Mouse (Mus musculus): ENCODE results near the gene Col13a1. TPM values are rescaled to one million over a fixed set of nuclear protein-coding genes. Genes with fewer than 3 reads are reported as not detected.
A peak's percentile ranks its signal among the peaks of the same experiment; 100 is the strongest.

Gene Col13a1
- 1 to 10 TPM; 3.4 to 7.2 TPM for total RNA-seq (2021)
- long read RNA-seq, experiment 1, partial matches to known transcripts: 2 of 9 reads
- long read RNA-seq, experiment 1, other reads (novel, unspliced or antisense): 7 of 9 reads
- long read RNA-seq, experiment 2, partial matches to known transcripts: 0 of 2 reads
- long read RNA-seq, experiment 2, other reads (novel, unspliced or antisense): 2 of 2 reads

GRCm38 (mm10) chr10:61978866-61979340 is at the start of gene Col13a1:
Gene Col13a1 (minus strand): TSS chr10:61979108.
- peak; percentile 44 for DNase-seq

DNA sequence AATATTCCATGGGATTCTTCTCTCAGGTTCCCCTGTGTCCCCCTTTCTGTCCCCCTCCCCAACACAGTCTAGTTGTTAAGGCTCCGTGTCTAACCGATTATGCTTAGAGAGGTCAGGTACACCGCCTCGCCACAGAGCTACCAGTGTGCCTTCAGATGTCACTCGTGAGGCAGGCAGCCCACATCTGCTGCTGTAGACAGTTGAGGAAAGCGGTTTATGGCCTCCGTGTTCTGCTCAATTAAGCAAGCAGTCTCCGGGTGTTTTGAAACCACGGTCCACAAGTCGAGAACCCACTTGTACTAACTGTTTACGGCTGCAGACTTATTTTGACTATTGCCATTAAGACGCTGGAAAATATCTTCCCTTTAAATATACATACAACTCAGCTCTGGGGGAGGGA is 48.8 kb upstream of the Col13a1 start:
- no peak for DNase-seq

DNA sequence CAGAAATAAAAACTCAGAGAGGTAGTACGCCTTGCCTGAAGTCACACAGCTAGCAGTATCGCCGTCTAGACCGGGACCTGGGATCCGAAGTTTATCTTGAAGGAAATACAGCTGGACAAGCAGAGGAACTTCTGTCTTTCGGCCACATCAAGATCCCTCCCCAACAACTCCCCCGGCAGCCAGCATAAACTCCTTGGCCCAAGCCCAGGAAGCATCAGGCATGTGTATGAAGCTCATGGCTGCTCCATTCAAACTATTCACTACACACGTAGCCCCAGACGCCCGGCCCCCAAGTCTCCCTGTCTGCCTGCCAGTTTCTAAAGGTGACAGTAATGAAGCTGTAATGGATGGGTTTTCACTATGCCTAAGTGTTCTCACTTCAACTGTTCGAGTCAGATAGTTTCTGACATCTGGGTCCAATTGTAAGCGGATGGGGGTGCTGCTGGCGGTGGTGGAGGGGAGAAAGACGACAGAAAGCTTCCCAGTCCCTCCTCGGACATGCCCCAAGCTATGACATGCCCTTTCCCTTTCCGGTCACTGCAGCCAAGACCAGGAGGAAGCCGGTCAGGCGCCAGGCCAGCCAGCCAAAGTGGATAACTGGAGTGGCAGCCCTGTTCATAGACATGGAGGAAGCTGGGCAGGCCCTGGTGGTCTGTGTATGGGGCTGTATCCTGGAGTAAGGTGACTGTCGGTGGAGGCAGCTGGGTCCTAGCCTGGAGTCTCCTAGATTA is 45.1 kb upstream of the Col13a1 start:
- DNase-seq: peak; percentile 38

DNA sequence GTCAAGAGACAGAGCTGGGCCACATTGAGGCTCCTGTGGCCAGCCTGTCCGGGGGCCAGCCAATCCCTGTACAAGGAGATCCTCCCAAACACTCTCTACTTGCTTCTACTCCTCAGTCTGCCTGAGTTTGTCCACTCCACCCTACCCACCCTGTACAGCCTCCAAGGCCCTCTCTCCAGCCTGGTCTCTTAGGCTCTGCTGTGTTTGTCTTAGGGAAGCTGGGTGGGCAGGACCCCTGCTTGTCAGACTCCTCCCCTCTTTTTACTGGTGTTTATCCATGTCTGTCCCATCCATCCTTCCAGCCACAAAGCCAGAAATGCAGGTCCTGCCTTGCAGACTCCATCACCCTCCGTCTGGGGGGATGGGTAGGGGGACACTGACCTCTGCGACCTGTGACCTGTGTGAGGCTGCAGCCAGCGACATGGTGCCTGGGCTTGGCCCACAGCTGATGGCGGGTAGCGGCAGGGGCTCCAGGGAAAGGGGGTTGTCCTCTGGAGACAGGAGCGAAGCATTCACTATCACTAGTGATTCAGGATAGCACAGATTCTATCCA is 41.2 kb upstream of the Col13a1 start:
- DNase-seq: no peak

DNA sequence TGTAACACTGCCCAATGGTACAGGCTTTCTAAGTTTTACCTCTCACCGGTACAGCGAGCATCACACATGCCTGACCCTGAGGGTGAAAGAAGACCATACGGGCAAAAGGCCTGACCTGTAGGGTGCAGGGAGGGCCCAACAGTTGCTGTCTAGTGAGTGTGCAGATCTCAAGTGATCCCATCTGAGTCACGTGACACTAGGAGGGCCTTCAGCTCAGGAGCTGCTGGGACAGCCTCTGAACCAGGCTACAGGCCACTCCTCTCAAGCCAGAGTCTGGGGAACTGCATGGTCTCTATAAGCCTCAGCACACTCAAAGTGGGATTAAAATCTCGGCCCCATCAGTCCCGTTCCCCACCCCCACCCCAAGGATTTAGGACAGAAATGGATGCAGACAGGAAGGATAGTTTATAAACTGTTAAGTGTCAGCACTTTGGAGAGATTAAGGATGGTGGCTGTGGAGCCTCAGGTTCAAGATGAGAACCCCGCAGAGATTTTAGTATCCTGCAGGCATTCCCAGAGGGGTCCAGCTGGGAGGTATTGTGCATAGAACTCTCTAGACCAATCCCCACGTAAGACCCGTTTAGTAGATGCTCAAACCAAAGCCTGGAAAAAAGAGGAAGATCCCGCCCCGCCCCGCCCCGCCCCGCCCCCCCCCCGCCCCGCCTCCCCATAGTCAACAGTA is 40.6 kb upstream of the Col13a1 start:
- DNase-seq: no peak

- DNase-seq: peak; percentile 9
Observed at GRCm38 (mm10) chr10:62016947-62017346, 38.0 kb upstream of the Col13a1 start.

DNA sequence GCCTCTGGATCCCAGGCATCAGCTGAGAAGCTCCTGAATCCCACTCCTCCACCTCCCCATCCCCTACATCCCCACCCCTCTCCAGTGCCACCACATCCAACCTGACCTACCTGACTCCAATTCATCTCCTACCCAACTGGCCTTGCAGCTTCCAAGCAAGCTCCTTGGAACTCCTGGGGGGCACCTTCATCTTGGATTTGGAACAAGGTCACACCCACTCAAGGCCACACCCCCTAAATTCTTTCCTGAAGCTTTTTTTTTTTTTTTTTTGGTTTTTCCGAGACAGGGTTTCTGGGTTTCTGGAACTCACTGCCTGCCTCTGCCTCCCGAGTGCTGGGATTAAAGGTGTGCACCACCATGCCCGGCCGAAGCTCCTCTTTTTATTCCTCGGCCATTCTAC is 34.3 kb upstream of the Col13a1 start:
- no peak for DNase-seq

DNA sequence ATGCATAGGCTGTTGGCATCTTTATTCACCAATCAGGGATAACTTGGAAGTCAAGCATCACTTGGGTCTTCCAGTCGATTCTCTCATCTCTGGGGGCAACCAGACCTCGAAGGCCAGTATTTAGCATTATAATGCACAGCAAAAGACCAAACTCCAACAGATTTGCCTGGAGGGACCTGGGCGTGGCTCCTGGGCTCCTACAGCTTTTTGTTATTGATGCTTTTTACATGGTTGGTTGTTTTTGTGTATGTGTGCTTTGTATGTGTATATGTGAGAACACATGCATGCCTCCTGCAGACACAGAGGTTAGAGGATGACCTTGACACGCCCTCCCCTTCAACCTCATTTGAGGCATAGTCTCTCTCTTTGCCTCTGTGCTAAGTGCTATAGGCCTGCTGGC is 33.5 kb upstream of the Col13a1 start:
- no peak for DNase-seq

GRCm38 (mm10) chr10:62009981-62010500 is 31.1 kb upstream of the Col13a1 start:
- DNase-seq: no peak

- no peak for DNase-seq
Observed at GRCm38 (mm10) chr10:62007958-62008357, 29.1 kb upstream of the Col13a1 start.

GRCm38 (mm10) chr10:62006371-62006770 is 27.5 kb upstream of the Col13a1 start:
- no peak for DNase-seq

GRCm38 (mm10) chr10:62000216-62000615 is 21.3 kb upstream of the Col13a1 start:
- DNase-seq: no peak

GRCm38 (mm10) chr10:61999766-62000165 is 20.9 kb upstream of the Col13a1 start:
- no peak for DNase-seq

DNA sequence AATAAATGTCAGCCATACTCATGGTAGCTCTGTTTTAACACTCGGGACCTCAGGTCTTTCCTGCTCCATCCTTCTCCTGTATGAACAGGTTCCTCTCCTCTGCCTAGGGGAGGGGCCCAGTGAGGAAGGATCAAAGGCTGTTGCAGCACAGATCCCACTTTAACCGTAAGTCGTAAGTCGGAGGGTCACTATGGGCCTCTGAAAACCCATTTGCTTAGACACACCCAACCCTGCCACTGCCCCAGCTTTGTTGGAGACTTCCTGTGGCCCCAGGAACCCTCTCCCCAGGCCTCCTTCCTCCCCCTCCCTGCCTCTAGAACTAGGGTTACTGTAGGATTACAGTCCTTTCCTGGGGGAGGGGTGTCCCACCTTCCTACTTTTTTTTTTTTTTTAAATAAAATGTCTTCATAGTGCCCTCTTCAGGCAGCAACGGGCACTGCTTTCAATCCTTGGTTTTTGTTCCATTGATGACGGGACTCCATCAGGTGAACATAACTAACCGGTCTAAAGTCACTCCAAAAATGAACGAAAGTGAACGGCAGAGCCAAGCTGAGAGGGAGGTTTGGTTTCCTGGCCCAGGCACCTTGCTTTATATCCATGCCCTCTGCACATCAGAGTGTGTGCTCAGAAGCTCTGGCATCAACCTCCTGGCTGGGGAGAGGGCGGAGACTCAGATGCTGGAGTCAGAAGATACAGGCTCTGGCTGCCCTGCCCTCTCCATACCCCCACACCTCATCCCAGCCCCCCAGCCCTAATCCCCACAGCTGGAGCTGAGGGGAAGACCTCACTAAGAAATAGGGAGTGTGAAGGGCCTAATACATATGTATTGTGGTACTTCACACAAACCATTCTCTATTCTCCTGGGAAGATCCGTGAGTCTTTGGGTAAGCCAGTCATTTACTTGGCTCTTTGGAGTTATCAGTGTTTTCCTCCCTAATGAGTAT is 12.8 kb upstream of the Col13a1 start:
- DNase-seq: no peak

DNA sequence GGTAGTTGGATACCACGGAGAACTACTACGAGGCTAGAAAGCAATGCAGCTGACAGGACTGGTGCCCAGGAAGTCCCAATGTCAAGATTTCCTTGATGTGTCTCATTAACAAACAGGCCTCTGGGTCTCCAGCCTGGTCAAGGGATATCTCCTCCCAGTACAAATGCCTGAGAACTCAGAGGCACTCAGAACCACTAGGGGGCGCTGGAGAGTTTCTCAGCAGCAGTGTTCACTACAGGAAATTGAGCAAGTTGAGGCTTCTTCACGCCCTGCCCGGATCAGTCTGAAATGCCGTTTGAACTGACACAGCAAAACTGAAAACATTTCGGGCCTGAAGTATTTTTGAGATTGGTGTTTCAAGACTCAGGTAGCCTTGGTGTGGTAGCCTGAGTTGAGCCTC is 1.5 kb upstream of the Col13a1 start:
- peak; percentile 97 for DNase-seq

DNA sequence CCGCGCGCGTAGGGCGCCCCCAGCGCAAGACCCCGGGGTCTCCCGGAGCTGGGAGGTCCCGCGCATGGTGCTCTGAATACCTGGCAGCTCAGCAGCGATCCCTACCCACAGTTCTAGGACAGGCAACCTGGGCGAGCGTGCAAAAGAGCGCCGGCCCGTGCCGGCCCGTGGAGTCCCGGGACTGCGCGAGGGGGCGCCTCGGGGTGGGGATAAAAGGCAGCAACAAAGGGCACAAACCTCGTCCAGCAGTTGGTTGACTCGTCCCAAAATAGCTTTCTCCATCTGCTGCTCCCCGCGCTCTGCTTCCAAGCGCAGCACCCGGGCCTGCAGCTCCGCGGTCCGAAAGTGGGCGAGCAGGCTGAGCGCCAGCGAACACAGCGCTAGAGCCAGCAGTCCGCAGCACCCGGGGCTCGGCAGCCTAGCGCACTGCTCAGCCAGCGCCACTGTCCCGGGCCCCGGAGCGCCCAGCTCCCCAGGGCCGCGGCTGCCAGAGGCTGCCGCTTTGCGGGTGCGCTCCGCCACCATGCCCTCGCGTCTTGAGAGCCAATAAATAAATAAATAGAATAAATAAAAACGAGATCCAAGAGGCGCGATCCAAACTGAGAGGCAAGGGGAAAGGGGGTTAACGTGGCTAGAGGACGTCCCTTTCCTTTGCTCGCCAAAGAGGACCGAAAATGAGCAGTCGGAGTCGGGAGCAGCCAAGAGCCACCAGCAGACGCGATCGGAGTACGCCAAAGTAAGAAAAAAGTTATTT is 619 bp downstream of the Col13a1 start:
- peak; percentile 63 for DNase-seq

DNA sequence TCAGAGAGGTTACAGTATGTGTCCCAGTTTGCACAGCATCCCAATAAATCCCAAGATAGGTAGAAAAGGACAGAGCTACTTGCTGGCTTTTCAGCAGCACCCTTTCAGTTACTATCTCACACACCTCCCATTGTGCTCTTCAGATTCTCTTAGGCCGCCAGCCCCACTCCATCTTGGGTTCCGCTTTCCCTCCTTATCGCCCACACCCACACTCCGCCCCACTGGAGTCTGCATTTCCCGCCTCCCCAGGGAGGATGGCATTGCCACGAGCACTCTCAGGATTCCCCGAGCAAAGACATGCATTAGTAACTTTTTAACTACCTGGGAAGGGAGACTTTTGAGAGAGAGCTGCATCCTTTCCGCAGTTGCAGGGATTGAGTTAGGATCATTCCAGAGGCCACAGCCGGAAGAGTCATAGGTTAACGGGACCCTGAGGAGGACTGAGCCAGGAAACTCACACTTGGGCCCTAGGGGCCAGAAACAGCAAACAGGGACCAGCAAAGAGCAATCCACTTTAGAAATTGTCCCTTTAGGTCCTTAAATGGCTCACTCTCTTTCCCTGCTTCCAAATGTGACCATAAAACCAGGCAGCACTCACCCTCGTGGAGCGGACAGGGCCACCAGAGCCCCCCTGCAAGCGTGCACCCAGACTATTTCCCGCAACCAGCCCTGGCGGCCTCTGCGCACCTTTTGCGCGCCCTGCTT is 1.4 kb downstream of the Col13a1 start:
- no peak for DNase-seq

- DNase-seq: peak; percentile 37
Observed at GRCm38 (mm10) chr10:61976987-61977386, 1.9 kb downstream of the Col13a1 start.

GRCm38 (mm10) chr10:61974581-61974980 is 4.3 kb downstream of the Col13a1 start:
- no peak for DNase-seq

DNA sequence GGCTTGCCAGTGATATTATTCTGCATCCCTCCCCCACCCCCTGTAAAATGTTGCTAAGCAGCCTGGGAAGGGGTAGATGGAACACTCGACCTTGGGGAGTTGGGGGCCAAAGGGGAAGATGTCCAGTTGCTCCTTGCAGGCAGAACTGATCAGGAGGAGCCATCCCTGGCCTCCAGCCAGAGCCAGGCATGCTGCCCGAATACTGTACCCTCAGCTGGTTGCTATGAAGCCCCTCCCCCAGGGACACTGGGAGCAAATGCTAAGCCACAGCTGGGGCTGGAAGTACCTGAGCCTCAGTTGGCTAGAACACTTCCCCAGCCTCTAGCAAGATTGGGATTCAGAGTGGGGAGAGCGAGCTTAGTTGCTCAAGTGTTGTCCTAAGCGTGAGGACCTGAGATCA is 6.9 kb downstream of the Col13a1 start:
- DNase-seq: no peak
